Mouse (Mus musculus) forebrain, embryonic 13.5 days (tissue): ENCODE results near the gene Hnf4a. TPM values are rescaled to one million over a fixed set of nuclear protein-coding genes. Genes with fewer than 3 reads are reported as not detected.

Source experiments
- ATAC-seq: fragments of 200-750 bp; cut with Nextera tagmentation; 2 replicates; pipeline ENCODE4 v1.8.0; 2017
- H3K27ac ChIP-seq: fragments of 300-500 bp; sonication (generic); 2 replicates; pipeline ENCODE4 v1.5.1; 2015; ENCODE audit warnings: inconsistent platforms, mild to moderate bottlenecking, moderate library complexity
- H3K27me3 ChIP-seq: fragments of 300-500 bp; sonication (generic); 2 replicates; pipeline ENCODE4 v1.6.1; 2015; ENCODE audit warnings: mild to moderate bottlenecking, inconsistent platforms
- H3K36me3 ChIP-seq: fragments of 300-500 bp; sonication (generic); 2 replicates; pipeline ENCODE4 v1.6.1; 2015; ENCODE audit warnings: mild to moderate bottlenecking, inconsistent platforms; ENCODE audit not compliant: poor library complexity, severe bottlenecking
- H3K4me1 ChIP-seq: fragments of 300-500 bp; sonication (generic); 2 replicates; pipeline ENCODE4 v1.6.1; 2015; ENCODE audit warnings: inconsistent platforms
- H3K4me2 ChIP-seq: fragments of 300-500 bp; sonication (generic); 2 replicates; pipeline ENCODE4 v1.6.1; 2015; ENCODE audit warnings: inconsistent platforms, mild to moderate bottlenecking, moderate library complexity
- H3K4me3 ChIP-seq: fragments of 300-500 bp; sonication (generic); 2 replicates; pipeline ENCODE4 v1.5.1; 2015; ENCODE audit warnings: mild to moderate bottlenecking, inconsistent platforms
- H3K9ac ChIP-seq: fragments of 300-500 bp; sonication (generic); 2 replicates; pipeline ENCODE4 v1.6.1; 2015; ENCODE audit warnings: mild to moderate bottlenecking, inconsistent platforms
- H3K9me3 ChIP-seq: fragments of 300-500 bp; sonication (generic); replicated peaks from 2 replicates; pipeline ENCODE4 v1.6.1; 2016; ENCODE audit warnings: inconsistent platforms
- WGBS: fragments of 180-500 bp; shearing (Covaris S2); methylation state at CpG from one replicate; pipeline ENCODE4 v1.1.7; 2015; 5-methylcytosine and 5-hydroxymethylcytosine counted together
- polyA plus RNA-seq: library from polyadenylated mRNA; unstranded; fragments of >200 nt; fragmentation: Nextera tagmentation; extraction: Ambion mirVana; gene quantifications from 2 replicates; pipeline ENCODE4 v1.2.1, GENCODE M21; 2015

Hnf4a gene
- polyA plus RNA-seq, 1 experiment from 2014 or later, result not detected

DNA sequence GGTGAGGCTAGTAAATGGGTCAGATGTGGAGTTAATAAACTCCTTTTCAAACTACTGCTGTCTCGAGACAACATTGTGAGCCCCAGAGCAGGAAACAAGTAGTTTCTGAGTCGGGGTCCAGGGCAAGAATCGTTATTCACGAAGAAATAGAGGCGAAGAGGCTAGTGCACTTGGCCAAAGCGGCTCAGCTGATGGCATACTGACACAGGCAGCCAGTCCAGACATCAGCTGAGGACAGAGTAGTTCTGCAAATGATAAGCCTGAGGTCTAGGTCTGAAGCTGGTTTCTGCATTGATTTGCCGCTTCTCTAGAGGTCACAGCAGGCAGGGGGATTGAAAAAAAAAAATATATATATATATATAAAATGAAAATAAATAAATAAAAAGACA is 95.1 kb downstream of the Hnf4a start:
- ATAC-seq, result peak; percentile 22; the same call in 1 of the 2 replicates
- Histone ChIP-seq H3K4me1 (peaks cover 13% of the 10 kb centered on the region), H3K27me3 (no peaks in the 10 kb centered on the region), H3K4me3 (peak overlapping the region; percentile 71; the same call in 1 of the 2 replicates), H3K9me3 (no peaks in the 10 kb centered on the region), H3K9ac (0 out of 2 replicates have a peak overlapping the region, but pooled peaks have one; percentile 91), H3K4me2 (peak overlapping the region; percentile 98), H3K27ac (no peak overlapping the region), H3K36me3 (no peaks in the 10 kb centered on the region)
- WGBS, result 79% methylated on average over 7 of the region's 7 CpGs

- no peaks in the 10 kb centered on the region for H3K27me3 ChIP-seq
- H3K4me2 ChIP-seq, result peak within 1 kb of the TSS; percentile 98
- H3K9ac ChIP-seq, result peak within 1 kb of the TSS; percentile 91
- H3K4me3 ChIP-seq, result peak within 1 kb of the TSS; percentile 71
- peaks cover 13% of the 10 kb centered on the region for H3K4me1 ChIP-seq
- H3K9me3 ChIP-seq, result no peaks in the 10 kb centered on the region
- WGBS, result under 1% methylated on average over 57 of the region's 57 CpGs
- H3K36me3 ChIP-seq, result 0 out of 2 replicates have a peak, but pooled peaks cover 2% of the 10 kb centered on the region
- peak; percentile 96 for ATAC-seq
- H3K27ac ChIP-seq, result peak within 1 kb of the TSS; percentile 87
These were observed 95.7 kb downstream of the Hnf4a start, which contains the start of gene Ttpal for GRCm38 (mm10) chr2:163602101-163602971. Gene Ttpal, plus strand, starts transcription at chr2:163602314.

DNA sequence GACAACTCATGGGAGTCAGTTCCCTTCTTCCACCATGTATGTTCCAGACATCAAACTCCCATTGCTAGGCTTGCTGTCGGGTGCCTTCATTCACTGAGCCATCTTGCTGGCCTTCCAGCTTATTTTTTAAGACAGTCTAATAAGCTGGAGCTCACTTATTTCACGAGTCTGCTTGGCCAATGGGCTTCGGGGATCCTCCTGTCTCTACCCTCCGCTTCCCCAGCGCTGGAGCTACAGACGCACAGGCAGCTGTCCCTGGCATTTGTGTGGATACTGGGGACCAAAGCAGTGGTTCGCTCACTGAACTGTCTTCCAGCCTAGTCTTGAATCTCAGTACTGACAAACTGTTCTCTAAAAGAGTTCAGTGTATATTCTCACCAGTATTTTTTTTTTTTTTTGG is 99.6 kb downstream of the Hnf4a start:
- H3K9me3 ChIP-seq, result no peaks in the 10 kb centered on the region
- no peak overlapping the region for H3K27ac ChIP-seq
- H3K36me3 ChIP-seq, result peaks cover 31% of the 10 kb centered on the region
- peaks cover 13% of the 10 kb centered on the region for H3K4me1 ChIP-seq
- H3K9ac ChIP-seq, result no peak overlapping the region
- no peak overlapping the region for H3K4me2 ChIP-seq
- H3K4me3 ChIP-seq, result no peak overlapping the region
- no peaks in the 10 kb centered on the region for H3K27me3 ChIP-seq
- WGBS, result 88% methylated on average over 7 of the region's 7 CpGs
- ATAC-seq, result no peak

- Histone ChIP-seq H3K4me2 (no peak overlapping the region), H3K4me1 (peaks cover 6% of the 10 kb centered on the region), H3K9me3 (no peaks in the 10 kb centered on the region), H3K27me3 (no peaks in the 10 kb centered on the region), H3K36me3 (peaks cover 48% of the 10 kb centered on the region), H3K27ac (no peak overlapping the region), H3K9ac (no peak overlapping the region), H3K4me3 (no peak overlapping the region)
- 94% methylated on average over 7 of the region's 7 CpGs for WGBS
- no peak for ATAC-seq
These were observed 101.4 kb downstream of the Hnf4a start for GRCm38 (mm10) chr2:163608008-163608407.

- no peak for ATAC-seq
- H3K4me3 ChIP-seq, result no peak overlapping the region
- 88% methylated on average over 12 of the region's 12 CpGs for WGBS
- no peak overlapping the region for H3K9ac ChIP-seq
- H3K36me3 ChIP-seq, result peaks cover 61% of the 10 kb centered on the region
- no peaks in the 10 kb centered on the region for H3K27me3 ChIP-seq
- no peak overlapping the region for H3K27ac ChIP-seq
- H3K4me1 ChIP-seq, result no peaks in the 10 kb centered on the region
- H3K4me2 ChIP-seq, result no peak overlapping the region
- H3K9me3 ChIP-seq, result no peaks in the 10 kb centered on the region
These were observed 102.8 kb downstream of the Hnf4a start for GRCm38 (mm10) chr2:163609281-163609975.

GRCm38 (mm10) chr2:163611176-163611575 is 104.6 kb downstream of the Hnf4a start:
- Histone ChIP-seq H3K27ac (no peak overlapping the region), H3K9me3 (no peaks in the 10 kb centered on the region), H3K4me2 (no peak overlapping the region), H3K27me3 (no peaks in the 10 kb centered on the region), H3K9ac (no peak overlapping the region), H3K4me1 (no peaks in the 10 kb centered on the region), H3K36me3 (peaks cover 79% of the 10 kb centered on the region), H3K4me3 (no peak overlapping the region)
- 89% methylated on average over 9 of the region's 9 CpGs for WGBS
- no peak for ATAC-seq

GRCm38 (mm10) chr2:163613206-163613605 is 106.6 kb downstream of the Hnf4a start:
- H3K4me2 ChIP-seq, result no peak overlapping the region
- H3K9me3 ChIP-seq, result no peaks in the 10 kb centered on the region
- H3K4me3 ChIP-seq, result no peak overlapping the region
- no peak for ATAC-seq
- H3K36me3 ChIP-seq, result peaks cover 89% of the 10 kb centered on the region
- H3K4me1 ChIP-seq, result no peaks in the 10 kb centered on the region
- no peak overlapping the region for H3K9ac ChIP-seq
- H3K27ac ChIP-seq, result no peak overlapping the region
- WGBS, result 94% methylated on average over 5 of the region's 5 CpGs
- H3K27me3 ChIP-seq, result no peaks in the 10 kb centered on the region

DNA sequence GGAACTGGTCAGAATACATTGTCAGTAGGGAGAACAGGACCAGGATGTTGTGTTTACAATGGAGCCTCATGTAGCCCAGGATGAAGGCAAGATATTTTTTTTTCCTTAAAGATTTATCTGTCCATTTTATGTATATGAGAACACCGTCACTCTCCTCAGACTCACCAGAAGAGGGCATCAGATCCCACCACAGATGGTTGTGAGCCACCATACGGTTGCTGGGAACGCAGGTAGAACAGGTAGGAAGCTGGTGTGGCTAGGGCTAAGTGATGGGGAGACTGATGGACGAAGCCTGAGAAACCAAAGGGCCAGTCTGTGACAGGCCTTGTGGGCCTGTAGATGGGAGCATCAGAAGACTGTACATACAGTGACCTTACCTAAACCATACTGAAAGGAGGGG is 107.4 kb downstream of the Hnf4a start:
- Histone ChIP-seq H3K27me3 (no peaks in the 10 kb centered on the region), H3K36me3 (peaks cover 96% of the 10 kb centered on the region), H3K4me1 (no peaks in the 10 kb centered on the region), H3K9me3 (no peaks in the 10 kb centered on the region), H3K9ac (no peak overlapping the region), H3K27ac (no peak overlapping the region), H3K4me3 (no peak overlapping the region), H3K4me2 (no peak overlapping the region)
- no peak for ATAC-seq
- WGBS, result 90% methylated on average over 4 of the region's 4 CpGs

DNA sequence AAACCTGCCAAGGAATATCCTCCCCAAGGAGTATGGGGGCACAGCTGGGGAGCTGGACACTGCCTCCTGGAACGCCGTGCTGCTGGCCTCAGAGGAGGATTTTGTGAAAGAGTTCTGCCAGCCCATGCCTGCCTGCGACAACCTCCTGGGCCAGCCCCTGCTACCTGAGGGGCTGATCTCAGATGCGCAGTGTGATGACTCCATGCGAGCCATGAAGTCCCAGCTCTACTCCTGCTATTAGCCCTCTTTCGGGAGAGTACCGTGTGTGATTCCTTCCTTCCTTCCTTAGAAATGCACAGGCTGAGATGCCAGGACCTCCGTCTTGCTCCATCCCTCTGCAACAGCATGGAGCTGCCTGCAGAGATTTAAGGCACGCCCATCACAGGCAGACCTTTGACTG is 108.8 kb downstream of the Hnf4a start:
- Histone ChIP-seq H3K27ac (no peak overlapping the region), H3K27me3 (no peaks in the 10 kb centered on the region), H3K9ac (no peak overlapping the region), H3K4me3 (no peak overlapping the region), H3K4me1 (no peaks in the 10 kb centered on the region), H3K36me3 (peaks cover 97% of the 10 kb centered on the region), H3K4me2 (no peak overlapping the region), H3K9me3 (no peaks in the 10 kb centered on the region)
- WGBS, result 95% methylated on average over 9 of the region's 9 CpGs
- ATAC-seq, result no peak

- peaks cover 97% of the 10 kb centered on the region for H3K36me3 ChIP-seq
- no peak overlapping the region for H3K9ac ChIP-seq
- 93% methylated on average over 4 of the region's 4 CpGs for WGBS
- H3K4me3 ChIP-seq, result no peak overlapping the region
- no peak for ATAC-seq
- no peak overlapping the region for H3K27ac ChIP-seq
- no peaks in the 10 kb centered on the region for H3K27me3 ChIP-seq
- no peaks in the 10 kb centered on the region for H3K4me1 ChIP-seq
- no peak overlapping the region for H3K4me2 ChIP-seq
- no peaks in the 10 kb centered on the region for H3K9me3 ChIP-seq
These were observed 109.5 kb downstream of the Hnf4a start for GRCm38 (mm10) chr2:163615906-163616651.

DNA sequence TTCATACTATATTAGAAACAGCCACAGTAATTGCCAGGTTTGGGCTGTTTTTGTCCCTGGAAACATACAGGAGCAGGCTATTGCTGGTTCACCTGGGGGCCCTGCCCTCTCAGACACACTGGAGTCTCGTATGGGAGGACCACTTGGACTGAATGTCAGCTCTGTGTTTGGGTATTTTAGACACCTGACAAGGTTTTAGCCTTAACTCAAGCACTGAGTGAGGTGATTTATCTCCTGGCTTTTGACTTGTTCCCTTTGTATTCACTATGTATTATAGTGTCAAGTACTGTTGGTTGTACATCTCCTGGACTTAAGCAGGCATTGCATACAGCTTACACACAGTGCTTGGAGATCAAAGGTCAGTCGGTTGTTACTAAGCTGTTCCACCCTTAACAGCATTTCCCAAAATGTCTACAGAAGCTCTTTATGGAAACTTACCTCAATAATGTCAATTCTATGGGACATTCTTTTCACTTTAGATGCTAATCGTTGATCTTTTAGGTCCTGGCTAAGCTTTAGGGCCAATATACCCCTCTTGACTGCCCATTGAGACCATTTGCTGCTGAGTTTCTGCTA is 110.1 kb downstream of the Hnf4a start:
- no peak for ATAC-seq
- WGBS, result 80% methylated on average over 3 of the region's 3 CpGs
- Histone ChIP-seq H3K4me3 (no peak overlapping the region), H3K9ac (no peak overlapping the region), H3K27me3 (no peaks in the 10 kb centered on the region), H3K4me2 (no peak overlapping the region), H3K27ac (no peak overlapping the region), H3K36me3 (peaks cover 95% of the 10 kb centered on the region), H3K9me3 (no peaks in the 10 kb centered on the region), H3K4me1 (no peaks in the 10 kb centered on the region)
